Mouse (Mus musculus) frontal cortex, postnatal 25 days (tissue): ENCODE measurements at regions not wholly inside any gene's neighbourhood (a gene's known extent, or its start where the extent isn't known, plus 50 kb on each side); places are given as distances from the start of the nearest gene placed in this dataset.

Experiments used
- DNase-seq, 2 experiments: peaks; one replicate each; pipeline ENCODE4 v3.0.0; 2022; ENCODE audit warnings: low spot score in 2 of 2

GRCm38 (mm10) chr9:117967080-117967479 is 73.2 kb upstream of the Azi2 start:
- DNase-seq, result no peak

DNA sequence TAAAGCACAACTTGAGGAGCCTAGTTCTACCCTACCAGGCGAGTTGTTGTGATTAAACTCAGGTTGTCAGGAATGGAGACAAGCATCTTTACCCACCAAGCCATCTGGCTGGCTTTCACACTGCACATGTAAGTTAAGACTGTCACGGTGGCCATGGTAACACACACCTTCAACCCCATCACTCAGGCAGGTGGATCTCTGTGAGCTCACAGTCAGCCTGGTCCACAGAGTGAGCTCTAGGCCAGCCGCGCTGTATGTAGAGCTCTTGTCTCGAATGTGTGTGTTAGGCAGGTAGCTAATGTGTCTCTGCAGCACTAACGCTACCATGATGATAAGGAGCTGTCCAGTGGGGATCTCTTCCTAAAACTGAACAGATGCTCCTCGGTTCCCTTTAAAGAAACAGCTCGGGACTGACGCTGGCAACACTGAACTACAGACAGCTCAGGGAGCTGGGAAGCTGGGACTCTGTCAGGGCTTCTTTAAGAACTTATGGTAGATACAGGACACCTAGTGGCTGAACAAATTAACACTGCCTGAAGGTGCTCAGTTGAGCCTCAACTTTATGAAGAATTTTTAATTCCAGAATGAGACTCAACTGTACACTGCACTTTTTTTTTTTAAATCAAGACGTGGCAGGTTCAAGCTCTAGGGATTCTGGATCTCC is 73.8 kb upstream of the Azi2 start:
- peak in 1 of 2 experiments; percentile 5 for DNase-seq

DNA sequence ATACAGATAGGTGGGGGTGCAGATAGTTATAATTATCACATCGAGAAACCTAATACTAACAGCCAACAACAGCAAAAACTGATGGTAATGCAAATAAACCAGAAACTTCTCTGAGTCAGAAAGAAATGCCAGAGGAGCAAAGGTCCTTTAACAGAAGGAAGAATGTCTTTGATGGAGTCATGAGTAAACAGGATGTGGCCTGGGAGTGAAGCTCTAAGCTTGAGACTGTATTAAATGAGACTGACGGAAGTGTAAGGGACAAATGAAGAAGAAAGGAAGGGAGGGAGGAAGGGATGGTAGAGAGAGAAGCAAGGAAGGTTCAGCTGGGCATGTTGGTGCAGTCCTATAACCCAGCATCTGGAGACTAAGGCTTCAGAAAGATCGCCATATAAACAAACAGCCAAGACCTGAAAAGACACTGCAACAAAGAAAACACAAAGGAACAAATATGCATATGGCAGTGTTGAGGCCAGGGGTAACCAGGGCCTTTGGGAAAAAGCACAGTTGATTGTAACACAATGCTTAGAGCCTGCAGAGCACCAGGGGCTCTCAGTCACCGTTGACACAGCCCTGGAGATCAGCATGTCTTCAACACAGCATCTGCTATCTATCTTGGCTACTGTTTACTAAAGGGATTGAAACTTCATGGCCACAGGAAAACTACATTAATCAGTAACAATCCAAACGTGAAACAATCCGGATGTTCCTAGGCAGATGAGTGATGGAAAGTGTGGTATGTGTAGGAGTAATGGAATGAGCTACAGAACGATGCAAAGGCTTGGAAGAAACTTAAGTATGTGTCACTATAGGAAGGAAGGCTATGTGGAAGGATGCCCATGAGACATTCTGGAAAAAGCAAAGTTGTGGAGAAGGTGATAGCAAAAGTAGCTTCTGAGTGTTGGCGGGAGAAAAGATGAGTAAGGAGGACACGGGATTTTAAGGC is 77.9 kb upstream of the Azi2 start:
- no peak for DNase-seq

DNA sequence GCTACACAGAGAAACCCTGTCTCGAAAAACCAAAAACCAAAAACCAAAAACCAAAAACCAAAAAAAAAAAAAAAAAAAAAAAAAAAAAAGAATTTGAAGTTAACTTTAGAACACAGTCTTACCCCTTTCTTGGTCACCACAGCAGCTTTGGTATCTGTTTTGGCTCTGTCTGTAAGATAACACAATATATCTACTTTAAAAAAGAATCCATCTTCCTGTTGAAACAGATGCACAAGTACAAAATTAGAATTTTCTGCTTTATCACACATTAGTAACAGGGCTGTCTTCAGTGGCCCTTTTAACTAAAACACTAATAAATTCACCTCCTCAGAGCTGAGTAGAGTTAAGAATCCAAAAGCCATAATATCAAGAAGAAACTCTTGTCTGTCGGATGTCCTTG is 80.5 kb upstream of the Azi2 start:
- no peak for DNase-seq

DNA sequence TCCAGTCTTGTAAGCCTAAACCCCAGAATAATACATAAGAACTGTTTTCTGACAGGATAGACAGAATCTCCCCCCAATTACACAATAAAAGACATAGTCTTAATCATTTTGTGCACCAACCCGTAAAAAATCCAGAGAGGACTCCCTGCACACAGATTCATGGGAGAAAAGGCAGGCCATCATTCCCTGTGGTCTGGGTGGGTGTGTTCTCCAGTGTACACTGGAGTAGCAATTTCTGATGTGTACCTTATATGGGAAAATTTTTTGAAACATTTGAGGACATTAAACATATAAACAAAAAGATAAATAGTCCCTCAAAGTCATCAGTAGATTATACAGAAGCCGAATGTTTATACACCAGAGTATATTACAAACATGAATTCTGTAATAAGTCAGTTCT is 83.1 kb upstream of the Azi2 start:
- no peak for DNase-seq

DNA sequence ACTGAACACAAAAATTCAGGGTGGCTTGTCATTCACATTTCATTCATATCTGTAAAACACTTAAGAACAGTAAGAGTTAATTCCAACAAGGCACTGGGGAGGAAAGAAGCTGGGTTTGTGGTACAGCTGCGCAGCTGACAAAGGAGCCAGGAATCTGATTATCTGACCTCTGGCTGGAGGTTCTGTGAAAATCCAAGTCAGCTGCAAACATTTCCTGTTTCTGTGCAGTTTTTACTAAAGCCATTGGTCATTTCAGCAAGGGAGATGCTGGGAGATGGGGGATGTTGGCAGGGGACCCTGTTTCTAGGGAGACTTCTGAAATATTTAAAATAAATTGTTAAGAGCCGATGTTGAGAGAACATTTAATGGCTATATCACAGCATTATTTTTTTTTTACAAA is 83.6 kb upstream of the Azi2 start:
- no peak for DNase-seq

DNA sequence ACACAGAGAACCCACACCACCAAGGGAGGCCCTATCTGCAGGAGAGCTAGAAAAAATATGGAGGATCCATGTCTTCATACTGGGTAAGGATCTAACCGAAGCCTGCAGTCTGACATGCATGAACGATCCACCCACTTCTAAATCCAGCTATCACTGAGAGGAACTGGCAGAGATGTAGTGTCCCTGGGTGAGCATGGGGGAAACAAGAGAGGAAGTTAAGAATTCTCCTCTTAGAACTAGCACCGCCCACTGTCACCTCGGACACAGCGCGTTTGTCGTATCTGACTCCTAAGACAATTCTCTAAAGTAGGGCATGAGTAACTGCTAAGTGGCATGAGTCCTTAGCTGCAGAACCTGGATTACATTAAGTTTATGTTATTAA is 112.8 kb upstream of the Azi2 start:
- DNase-seq, result no peak

GRCm38 (mm10) chr9:117926700-117927465 is 113.4 kb upstream of the Azi2 start:
- DNase-seq, result no peak

DNA sequence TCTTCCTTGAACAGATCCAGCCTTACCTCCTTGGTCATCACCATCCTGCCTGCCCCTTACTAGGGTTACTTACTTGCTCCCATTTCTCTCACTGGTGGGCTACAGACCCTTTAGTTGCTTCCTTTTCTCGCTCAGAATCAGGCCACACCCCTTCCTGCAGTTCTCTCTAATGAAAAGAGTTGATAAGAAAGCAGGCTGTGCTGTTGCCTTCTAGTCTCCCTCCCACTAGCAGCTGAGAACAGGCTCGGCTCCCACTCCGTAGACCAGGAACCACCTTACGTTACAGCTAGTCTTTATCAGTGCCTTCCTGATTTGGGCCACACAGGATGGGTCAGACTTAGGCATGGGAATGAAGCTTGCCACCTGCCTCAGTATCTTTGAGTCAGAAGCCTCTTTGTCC is 117.3 kb upstream of the Azi2 start:
- DNase-seq, result no peak

DNA sequence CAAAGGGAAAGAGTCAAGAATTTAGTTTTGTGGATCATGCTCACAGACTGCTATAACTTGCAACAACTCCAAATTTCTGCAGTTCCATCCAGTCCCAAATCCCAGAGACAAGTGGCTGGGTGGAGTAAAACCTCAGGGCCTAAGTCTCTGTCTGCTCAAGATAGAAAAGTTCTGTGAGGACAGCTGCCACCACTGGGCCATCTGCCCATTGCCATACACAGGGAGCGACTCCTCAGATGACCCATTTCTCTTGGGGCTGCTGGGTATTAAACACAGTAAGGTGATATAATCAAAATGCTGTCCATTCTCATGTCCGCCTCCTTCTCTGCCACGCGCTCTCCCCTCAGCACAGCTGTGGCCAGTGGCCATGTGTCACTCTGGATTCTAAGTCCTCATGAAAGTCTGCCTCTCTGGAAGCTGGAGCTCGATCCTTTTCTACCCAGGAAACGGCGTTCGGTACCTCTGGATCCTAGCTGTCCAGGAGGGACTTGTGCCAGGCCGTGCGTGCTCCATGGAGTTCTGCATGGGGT is 132.3 kb upstream of the Azi2 start:
- no peak for DNase-seq

DNA sequence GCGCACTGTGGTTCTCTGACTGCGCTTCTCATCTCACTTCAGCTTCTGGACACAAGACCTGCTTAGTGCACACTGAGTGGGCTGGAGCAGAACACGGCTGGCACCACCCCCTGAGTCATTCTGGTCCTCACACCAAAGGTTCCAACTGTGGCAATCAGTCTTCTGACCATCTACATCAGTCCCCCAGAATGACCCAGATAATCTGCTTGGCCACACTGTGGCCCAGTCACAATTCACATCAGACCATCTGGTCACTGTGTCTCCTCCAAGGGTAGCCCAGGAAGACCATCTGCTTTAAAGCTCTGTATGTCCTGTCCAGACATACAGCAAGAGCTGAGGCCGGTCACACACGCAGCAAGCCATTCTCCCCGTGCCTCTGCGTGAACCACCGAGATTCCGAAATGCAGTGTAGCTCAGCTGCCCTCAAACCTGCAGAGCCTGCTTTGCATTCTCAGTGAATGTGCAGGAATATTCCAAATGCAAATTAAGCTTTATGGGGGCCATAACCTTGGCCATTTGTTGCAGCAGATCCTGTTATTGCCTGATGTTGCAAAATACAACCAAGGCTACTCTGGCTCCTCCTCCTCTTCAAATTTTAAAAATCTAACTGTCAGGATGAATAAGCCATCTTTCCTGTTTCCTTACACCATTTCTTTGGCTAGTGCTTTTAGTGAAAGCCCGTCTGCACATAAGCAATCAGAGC is 135.1 kb upstream of the Azi2 start:
- DNase-seq, result no peak

DNA sequence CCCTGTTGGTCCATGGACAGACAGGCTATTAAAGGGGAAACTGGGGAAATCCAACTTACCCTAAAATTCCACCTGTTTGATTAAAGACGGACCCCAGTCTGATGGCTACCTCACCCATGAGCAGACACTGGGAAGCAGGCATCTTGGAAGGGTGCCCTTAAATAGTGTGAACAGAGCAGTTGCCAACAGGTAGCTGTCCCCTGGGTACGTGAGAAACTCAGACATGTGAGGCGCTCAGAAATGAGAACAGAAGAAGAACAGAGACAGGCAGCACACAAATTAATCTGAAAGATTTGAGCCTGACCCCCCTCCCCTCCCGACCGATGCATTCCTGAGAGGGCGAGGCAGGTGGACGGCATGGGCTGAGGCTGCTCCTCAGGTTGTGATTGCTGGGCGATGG is 135.7 kb upstream of the Azi2 start:
- no peak for DNase-seq

- peak in 1 of 2 experiments; percentile 15 for DNase-seq
Measured at GRCm38 (mm10) chr9:117903025-117903424, 137.3 kb upstream of the Azi2 start.

DNA sequence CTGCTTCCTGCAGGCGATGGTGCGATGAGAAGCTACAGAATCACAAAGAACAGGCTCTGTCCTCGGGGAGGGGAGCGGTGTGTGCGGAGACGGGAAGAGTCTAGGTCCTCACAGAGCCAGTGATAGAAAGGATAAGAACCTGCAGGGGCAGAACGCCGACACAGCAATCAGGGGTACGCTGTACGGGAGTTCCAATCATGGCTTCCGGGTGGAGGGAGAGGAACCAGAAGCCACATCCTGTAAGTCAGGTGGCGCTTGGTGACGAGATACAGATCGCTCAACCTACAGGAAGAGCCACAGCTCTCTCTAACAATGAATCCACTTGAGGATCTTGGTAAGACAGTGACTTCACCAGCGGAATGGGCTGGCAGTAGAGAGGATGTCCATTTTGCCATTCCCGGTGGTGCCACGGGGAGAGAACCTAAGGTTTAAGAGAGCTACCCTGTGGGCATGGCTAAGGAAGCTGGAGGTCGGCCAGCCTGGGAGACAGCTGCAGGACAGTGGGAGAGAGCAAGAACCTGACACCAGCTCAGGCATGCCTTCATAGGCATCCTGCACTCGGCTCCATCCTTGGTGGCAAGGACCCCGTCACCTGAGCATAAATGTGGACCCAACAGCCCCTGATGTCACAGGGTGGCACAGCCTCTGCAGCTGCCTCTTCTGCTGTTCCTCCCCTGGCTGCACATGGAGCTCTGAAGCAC is 137.9 kb upstream of the Azi2 start:
- no peak for DNase-seq

GRCm38 (mm10) chr9:117900631-117901030 is 139.7 kb upstream of the Azi2 start:
- DNase-seq, result no peak

DNA sequence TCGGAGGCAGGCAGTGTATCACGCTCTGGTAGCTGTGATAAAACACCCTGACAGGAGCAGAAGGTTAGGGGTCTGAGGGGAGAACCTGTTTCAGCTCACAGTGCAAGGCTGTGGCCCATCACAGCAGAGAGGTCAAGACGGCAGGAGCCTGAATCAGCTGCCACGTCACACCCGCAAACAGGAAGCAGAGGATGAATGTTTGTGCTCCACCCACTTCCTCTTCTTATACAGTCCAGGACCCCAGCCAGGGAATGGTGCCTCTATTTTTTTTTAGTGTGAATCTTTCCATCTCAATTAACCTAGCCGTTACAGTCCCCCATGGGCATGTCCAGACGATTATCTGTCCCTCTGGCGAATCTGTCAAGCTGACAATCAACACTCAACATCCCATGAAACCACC is 143.8 kb upstream of the Azi2 start:
- no peak for DNase-seq

DNA sequence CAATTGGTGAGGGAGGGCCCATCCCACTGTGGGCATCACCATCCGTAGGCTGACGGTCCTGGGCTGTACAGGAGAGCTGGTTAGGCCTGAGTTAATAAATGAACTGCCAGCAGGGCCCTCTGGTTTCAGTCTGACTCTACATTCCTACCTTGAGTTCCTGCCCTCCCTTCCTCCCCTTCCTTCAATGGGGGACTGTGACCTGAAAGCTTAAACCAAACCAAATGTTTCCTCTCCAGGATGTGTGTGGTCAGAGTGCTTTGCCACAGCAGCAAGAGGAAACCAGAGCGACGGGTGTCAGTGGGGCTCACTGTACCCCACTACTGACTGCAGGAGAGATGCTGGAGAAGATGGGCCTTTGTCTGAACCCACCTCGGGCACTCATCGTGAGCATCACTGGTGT is 147.7 kb upstream of the Azi2 start:
- no peak for DNase-seq

GRCm38 (mm10) chr9:117873172-117873571 is 167.1 kb upstream of the Azi2 start:
- no peak for DNase-seq

- peak; percentile 10 to 30 for DNase-seq
Measured at GRCm38 (mm10) chr9:117872387-117873081, 167.8 kb upstream of the Azi2 start.

DNA sequence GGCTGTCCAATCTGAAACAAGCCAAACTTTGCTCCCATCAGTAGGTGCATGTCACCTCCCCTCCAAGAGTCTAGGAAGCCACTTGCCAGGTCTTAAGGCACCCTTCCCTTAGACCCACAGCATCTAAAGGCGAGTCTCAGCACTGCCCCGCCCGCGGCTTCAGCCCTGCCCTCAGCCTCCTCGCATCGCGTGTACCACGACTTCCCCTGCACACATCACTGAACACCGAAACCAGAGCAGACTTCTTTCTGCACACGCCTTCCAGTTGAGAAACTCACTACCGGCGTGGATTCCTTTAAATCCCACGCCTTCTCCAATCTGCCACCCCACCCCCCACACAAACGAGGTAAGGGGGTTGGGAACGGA is 168.3 kb upstream of the Azi2 start:
- no peak for DNase-seq
